ENCODE assay signal across 23 mouse cellular contexts in the genomic region with DNA sequence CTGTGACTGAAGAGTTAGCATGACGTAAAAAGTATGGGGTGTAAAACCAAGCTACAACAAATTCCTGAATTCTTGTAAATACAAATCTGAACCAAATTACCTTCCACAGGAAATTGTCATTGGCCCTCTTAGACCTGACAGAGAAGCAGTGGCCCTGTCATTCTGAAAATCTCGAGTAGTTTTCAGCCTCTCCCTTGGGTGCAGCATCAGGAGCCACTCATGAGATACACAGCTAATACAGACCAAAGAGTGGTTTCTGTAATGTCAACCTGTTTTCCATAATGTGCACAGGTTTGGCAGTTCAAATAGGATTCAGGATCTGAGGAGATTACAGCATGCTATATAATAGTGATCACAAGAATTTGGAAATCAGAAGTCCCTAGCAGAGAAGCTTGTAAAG.
"Had no signal": no experiment of that assay in that cellular context is flagged by ENCODE, and none has a peak within 500 bp of the region (broad histone marks: within the 10 kb centered on the region; RNA-seq: fewer than 3 reads in every experiment).

No protein-coding gene starts in this region.

- H3K4me3 ChIP-seq: gastrocnemius, adult 2 months; heart, adult 2 months; heart, embryonic 12.5 days; hindbrain, embryonic 13.5 days; hindbrain, embryonic 15.5 days; kidney, embryonic 15.5 days; limb, embryonic 10.5 days; limb, embryonic 12.5 days had no signal

- DNase-seq: gastrocnemius, adult 2 months; gastrocnemius, postnatal 10 days; gastrocnemius, postnatal 25 days; heart, adult 11 months; heart, adult 2 months; heart, postnatal 10 days; heart, postnatal 36 days; kidney, adult 11 months; kidney, adult 2 months; kidney, adult 9 months; kidney, postnatal 14 days; kidney, postnatal 36 days; layer of hippocampus, adult 9-11 months; layer of hippocampus, postnatal 36 days had no signal

- H3K36me3 ChIP-seq: heart, embryonic 12.5 days; hindbrain, embryonic 13.5 days; hindbrain, embryonic 15.5 days; kidney, embryonic 15.5 days; limb, embryonic 10.5 days; limb, embryonic 12.5 days had no signal

- ATAC-seq: hindbrain, postnatal 0 days; intestine, embryonic 16.5 days had no signal

- H3K27me3 ChIP-seq: heart, embryonic 12.5 days; hindbrain, embryonic 13.5 days; hindbrain, embryonic 15.5 days; kidney, embryonic 15.5 days; limb, embryonic 12.5 days had no signal

- H3K9me3 ChIP-seq: heart, embryonic 12.5 days; hindbrain, embryonic 13.5 days; hindbrain, embryonic 15.5 days; kidney, embryonic 15.5 days; limb, embryonic 10.5 days; limb, embryonic 12.5 days had no signal

- H3K27ac ChIP-seq: gastrocnemius, adult 2 months; heart, adult 2 months; hindbrain, embryonic 13.5 days; hindbrain, embryonic 15.5 days; hindbrain, postnatal 0 days; kidney, embryonic 15.5 days; kidney, postnatal 0 days; limb, embryonic 10.5 days; limb, embryonic 12.5 days had no signal

- H3K4me2 ChIP-seq: heart, embryonic 12.5 days; hindbrain, embryonic 13.5 days; hindbrain, embryonic 15.5 days; kidney, embryonic 15.5 days; limb, embryonic 12.5 days had no signal

- H3K9ac ChIP-seq: heart, embryonic 12.5 days; hindbrain, embryonic 13.5 days; hindbrain, embryonic 15.5 days; kidney, embryonic 15.5 days; limb, embryonic 12.5 days had no signal

- H3K4me1 ChIP-seq: heart, embryonic 12.5 days; hindbrain, embryonic 13.5 days; hindbrain, embryonic 15.5 days; kidney, embryonic 15.5 days; limb, embryonic 10.5 days; limb, embryonic 12.5 days had no signal
